Mouse (Mus musculus): ENCODE data around the gene Nbl1. TPM values are rescaled to one million over a fixed set of nuclear protein-coding genes. Genes with fewer than 3 reads are reported as not detected.

Gene Nbl1
- total RNA-seq, 2 experiments from 2014 or later: 68.5 to 74.4 TPM

- no peak for DNase-seq (ENCODE audit: low spot score in 2 of 2)
Measured at GRCm38 (mm10) chr4:139033263-139034009, 59.4 kb downstream of the Nbl1 start.

GRCm38 (mm10) chr4:139032521-139032920 lies 60.3 kb downstream of the Nbl1 start:
- no peak for DNase-seq (ENCODE audit: low spot score in 2 of 2)

Other genes starting within 250 kb of the Nbl1 start
- 1 to 10 TPM; 2.0 to 4.3 TPM for gene Pla2g5, start 229.5 kb downstream of the Nbl1 start, total RNA-seq (2021)
- not detected for gene Gm13030, start 219.0 kb downstream of the Nbl1 start, total RNA-seq (2021)
- not detected for gene Pla2g2e, start 215.1 kb downstream of the Nbl1 start, total RNA-seq (2021)
- 1 to 10 TPM; 6.8 to 7.2 TPM for gene Otud3, start 179.0 kb downstream of the Nbl1 start, total RNA-seq (2021)
- not detected for gene Rnf186, start 125.9 kb downstream of the Nbl1 start, total RNA-seq (2021)
- 1 to 10 TPM; 3.7 to 5.5 TPM for gene Tmco4, start 120.1 kb downstream of the Nbl1 start, total RNA-seq (2021)
- gene Htr6, start 17.4 kb downstream of the Nbl1 start, total RNA-seq (2021): not detected
- 100 to 1,000 TPM; 344 to 382 TPM for gene Minos1, start 38.1 kb upstream of the Nbl1 start, total RNA-seq (2021)
- gene Capzb, start 99.9 kb upstream of the Nbl1 start, total RNA-seq (2021): 100 to 1,000 TPM; 445 to 463 TPM
- gene Pqlc2, start 217.7 kb upstream of the Nbl1 start, total RNA-seq (2021): 1 to 10 TPM; 4.2 to 4.7 TPM
- gene Akr7a5, start 217.8 kb upstream of the Nbl1 start, total RNA-seq (2021): 10 to 100 TPM; 32.5 to 33.3 TPM

Measured in gastrocnemius, postnatal 4 days (tissue).